In genomic region chr16:33629539-33629938, GRCm38 (mm10) we compare ENCODE assay signal across 25 mouse cellular contexts.
"Had no signal": no experiment of that assay in that cellular context is flagged by ENCODE, and none has a peak within 500 bp of the region (broad histone marks: within the 10 kb centered on the region; RNA-seq: fewer than 3 reads in every experiment).

No protein-coding gene starts in this region.

- H3K9me3 ChIP-seq: embryonic facial prominence, embryonic 10.5 days; embryonic facial prominence, embryonic 12.5 days; embryonic facial prominence, embryonic 13.5 days; embryonic facial prominence, embryonic 15.5 days; forebrain, embryonic 10.5 days; forebrain, embryonic 12.5 days; forebrain, embryonic 13.5 days; forebrain, embryonic 15.5 days had no signal

- H3K36me3 ChIP-seq: embryonic facial prominence, embryonic 10.5 days; embryonic facial prominence, embryonic 12.5 days; embryonic facial prominence, embryonic 13.5 days; embryonic facial prominence, embryonic 15.5 days; forebrain, embryonic 10.5 days; forebrain, embryonic 12.5 days; forebrain, embryonic 15.5 days had no signal

- H3K27me3 ChIP-seq: embryonic facial prominence, embryonic 12.5 days; embryonic facial prominence, embryonic 13.5 days; embryonic facial prominence, embryonic 15.5 days; forebrain, embryonic 12.5 days; forebrain, embryonic 13.5 days; forebrain, embryonic 15.5 days had no signal

- H3K4me1 ChIP-seq: embryonic facial prominence, embryonic 10.5 days; embryonic facial prominence, embryonic 12.5 days; embryonic facial prominence, embryonic 13.5 days; embryonic facial prominence, embryonic 15.5 days; forebrain, embryonic 10.5 days; forebrain, embryonic 12.5 days; forebrain, embryonic 13.5 days; forebrain, embryonic 15.5 days had no signal

- H3K4me2 ChIP-seq: embryonic facial prominence, embryonic 12.5 days; embryonic facial prominence, embryonic 13.5 days; embryonic facial prominence, embryonic 15.5 days; forebrain, embryonic 12.5 days; forebrain, embryonic 13.5 days; forebrain, embryonic 15.5 days had no signal

- DNase-seq: cerebellum, adult 2 months; cerebellum, adult 8-10 months; cerebellum, adult 9-11 months; cerebellum, postnatal 10 days; cerebellum, postnatal 14 days; cerebellum, postnatal 25 days; cerebellum, postnatal 36 days; embryo, embryonic 11 days; forebrain, postnatal 0 days; gastrocnemius, adult 2 months; gastrocnemius, postnatal 10 days; gastrocnemius, postnatal 14 days; gastrocnemius, postnatal 25 days; gastrocnemius, postnatal 36 days; heart, adult 18-20 months; heart, adult 2 months had no signal

- H3K4me3 ChIP-seq: embryonic facial prominence, embryonic 10.5 days; embryonic facial prominence, embryonic 12.5 days; embryonic facial prominence, embryonic 13.5 days; embryonic facial prominence, embryonic 15.5 days; erythroblast, embryonic 14.5 days; forebrain, embryonic 10.5 days; forebrain, embryonic 12.5 days; forebrain, embryonic 13.5 days; forebrain, embryonic 15.5 days; gastrocnemius, adult 2 months; heart, adult 2 months had no signal

- H3K27ac ChIP-seq: embryonic facial prominence, embryonic 10.5 days; embryonic facial prominence, embryonic 12.5 days; embryonic facial prominence, embryonic 13.5 days; embryonic facial prominence, embryonic 15.5 days; forebrain, embryonic 10.5 days; forebrain, embryonic 12.5 days; forebrain, embryonic 13.5 days; forebrain, embryonic 15.5 days; gastrocnemius, adult 2 months; heart, adult 2 months had no signal
